Mouse (Mus musculus): Measurements from ENCODE around the gene E2f6. TPM values are rescaled to one million over a fixed set of nuclear protein-coding genes. Genes with fewer than 3 reads are reported as not detected.

The E2f6 gene
- polyA plus RNA-seq, 1 experiment from 2014 or later = 39.3 TPM

- Histone ChIP-seq H3K9me3 (no peaks in the 10 kb centered on the region), H3K27ac (no peak overlapping the region), H3K4me1 (no peaks in the 10 kb centered on the region), H3K9ac (no peak overlapping the region), H3K27me3 (replicated peaks) (no peaks in the 10 kb centered on the region), H3K4me2 (no peak overlapping the region), H3K36me3 (0 out of 2 replicates have a peak, but pooled peaks cover 5% of the 10 kb centered on the region), H3K4me3 (replicated peaks) (no peak overlapping the region)
- WGBS = 65% methylated on average over 4 of the region's 4 CpGs
- ATAC-seq (ENCODE audit: insufficient read depth, low FRiP score, low read depth) = no peak
Observed at GRCm38 (mm10) chr12:16831071-16831470, 20.3 kb downstream of the E2f6 start.

DNA sequence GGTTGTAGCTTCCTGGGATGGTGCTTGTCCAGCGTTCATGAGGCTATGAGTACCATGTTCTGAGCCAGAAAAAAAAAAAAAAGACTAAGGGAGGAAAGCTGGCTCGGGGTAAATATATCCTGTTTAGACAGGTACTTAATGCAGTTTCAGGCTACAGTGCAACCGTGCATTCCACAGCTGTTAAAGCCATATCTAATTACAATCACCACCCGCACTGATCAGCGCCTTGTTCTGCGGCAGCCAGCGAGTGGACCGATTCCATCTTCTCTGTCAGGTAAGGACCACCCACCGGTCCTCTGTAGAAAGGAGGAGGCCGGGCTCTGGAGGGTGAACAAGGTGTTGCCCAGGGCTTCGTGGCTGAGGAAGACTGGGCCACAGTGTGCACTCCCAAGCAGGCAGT is 23.9 kb downstream of the E2f6 start:
- Histone ChIP-seq H3K27me3 (replicated peaks) (no peaks in the 10 kb centered on the region), H3K27ac (no peak overlapping the region), H3K4me1 (no peaks in the 10 kb centered on the region), H3K9me3 (no peaks in the 10 kb centered on the region), H3K4me2 (no peak overlapping the region), H3K4me3 (replicated peaks) (no peak overlapping the region), H3K36me3 (no peaks in the 10 kb centered on the region), H3K9ac (no peak overlapping the region)
- 41% methylated on average over 11 of the region's 11 CpGs for WGBS
- ATAC-seq (ENCODE audit: insufficient read depth, low FRiP score, low read depth) = no peak; the same call in 1 of the 2 replicates

GRCm38 (mm10) chr12:16836188-16836587 is 25.4 kb downstream of the E2f6 start:
- no peak overlapping the region for H3K4me2 ChIP-seq
- H3K4me3 ChIP-seq (replicated peaks) = no peak overlapping the region
- ATAC-seq (ENCODE audit: insufficient read depth, low FRiP score, low read depth) = no peak
- H3K27me3 ChIP-seq (replicated peaks) = no peaks in the 10 kb centered on the region
- no peak overlapping the region for H3K9ac ChIP-seq
- H3K9me3 ChIP-seq = no peaks in the 10 kb centered on the region
- no peaks in the 10 kb centered on the region for H3K4me1 ChIP-seq
- 36% methylated on average over 9 of the region's 9 CpGs for WGBS
- no peak overlapping the region for H3K27ac ChIP-seq
- no peaks in the 10 kb centered on the region for H3K36me3 ChIP-seq

GRCm38 (mm10) chr12:16837766-16838165 is 27.0 kb downstream of the E2f6 start:
- no peaks in the 10 kb centered on the region for H3K9me3 ChIP-seq
- 88% methylated on average over 4 of the region's 4 CpGs for WGBS
- H3K27me3 ChIP-seq (replicated peaks) = no peaks in the 10 kb centered on the region
- no peaks in the 10 kb centered on the region for H3K4me1 ChIP-seq
- H3K36me3 ChIP-seq = no peaks in the 10 kb centered on the region
- H3K4me3 ChIP-seq (replicated peaks) = no peak overlapping the region
- H3K9ac ChIP-seq = no peak overlapping the region
- no peak for ATAC-seq (ENCODE audit: insufficient read depth, low FRiP score, low read depth)
- H3K4me2 ChIP-seq = no peak overlapping the region
- H3K27ac ChIP-seq = no peak overlapping the region

- no peaks in the 10 kb centered on the region for H3K9me3 ChIP-seq
Observed at GRCm38 (mm10) chr12:16840842-16841782, 30.3 kb downstream of the E2f6 start.

DNA sequence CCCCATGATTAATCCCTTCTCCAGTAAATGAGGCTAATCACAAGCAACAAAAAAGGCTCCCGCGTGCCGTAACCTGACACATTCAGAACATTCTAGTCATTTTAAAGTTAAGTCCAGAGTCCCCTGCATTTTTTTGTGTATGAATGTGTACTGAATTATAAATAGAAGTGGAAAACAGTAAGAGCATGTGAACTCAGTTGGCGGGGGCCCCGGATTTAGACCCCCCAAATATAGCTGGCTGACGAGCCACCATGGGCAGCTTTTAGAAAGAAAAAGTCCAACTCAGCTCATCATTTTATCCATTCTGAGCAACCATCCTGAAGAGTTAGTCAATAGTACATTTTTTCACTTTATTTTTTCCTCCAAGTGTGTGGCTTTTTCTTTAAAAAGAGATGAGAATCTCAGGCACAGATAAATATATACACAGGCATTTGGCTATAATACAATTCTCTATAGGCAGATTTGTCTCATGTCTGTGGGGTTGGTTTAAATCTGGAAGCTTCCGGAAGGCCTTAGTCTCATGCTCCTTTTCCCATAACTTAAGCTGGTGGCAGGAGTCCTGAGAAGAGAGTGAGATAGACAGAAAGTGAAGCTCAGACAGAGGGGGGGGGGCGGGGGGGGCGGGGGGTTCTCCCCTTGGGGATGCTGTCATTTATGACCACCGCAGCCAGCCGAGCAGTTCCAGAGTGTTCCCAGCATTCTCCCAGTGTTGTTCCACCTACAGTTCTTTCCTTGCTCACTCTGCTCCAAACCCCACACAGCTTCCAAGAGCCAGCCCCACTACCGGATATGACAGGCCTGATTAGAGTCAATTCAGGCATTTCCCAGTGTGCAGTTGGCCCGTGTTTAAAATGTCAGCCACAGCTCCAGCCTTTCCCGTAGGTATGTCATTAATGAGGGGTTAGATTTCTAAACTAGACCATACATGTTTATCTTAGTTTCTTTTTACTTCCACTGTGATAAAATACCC is 34.1 kb downstream of the E2f6 start:
- 36% methylated on average over 14 of the region's 14 CpGs for WGBS
- H3K9me3 ChIP-seq = no peaks in the 10 kb centered on the region
- H3K4me1 ChIP-seq = 0 out of 2 replicates have a peak, but pooled peaks cover 10% of the 10 kb centered on the region
- no peak overlapping the region for H3K4me2 ChIP-seq
- H3K27ac ChIP-seq = peak overlapping the region; percentile 54; the same call in 1 of the 2 replicates
- no peak overlapping the region for H3K4me3 ChIP-seq (replicated peaks)
- no peak overlapping the region for H3K9ac ChIP-seq
- no peak for ATAC-seq (ENCODE audit: insufficient read depth, low FRiP score, low read depth)
- H3K27me3 ChIP-seq (replicated peaks) = no peaks in the 10 kb centered on the region
- no peaks in the 10 kb centered on the region for H3K36me3 ChIP-seq

More at GRCm38 (mm10) chr12:16840842-16841782, 30.3 kb downstream of the E2f6 start:
- no peak overlapping the region for H3K4me2 ChIP-seq
- WGBS = 40% methylated on average over 8 of the region's 8 CpGs
- peak; percentile 78 for ATAC-seq (ENCODE audit: insufficient read depth, low FRiP score, low read depth)
- H3K9ac ChIP-seq = no peak overlapping the region
- H3K4me3 ChIP-seq (replicated peaks) = no peak overlapping the region
- no peaks in the 10 kb centered on the region for H3K36me3 ChIP-seq
- 0 out of 2 replicates have a peak, but pooled peaks cover 10% of the 10 kb centered on the region for H3K4me1 ChIP-seq
- H3K27ac ChIP-seq = peak overlapping the region; percentile 79; the same call in 1 of the 2 replicates
- H3K27me3 ChIP-seq (replicated peaks) = no peaks in the 10 kb centered on the region

GRCm38 (mm10) chr12:16847204-16847792 is 36.5 kb downstream of the E2f6 start:
- Histone ChIP-seq H3K4me1 (peaks cover 16% of the 10 kb centered on the region; the same call in 1 of the 2 replicates), H3K4me2 (no peak overlapping the region), H3K4me3 (replicated peaks) (no peak overlapping the region), H3K27ac (no peak overlapping the region), H3K9ac (no peak overlapping the region), H3K27me3 (replicated peaks) (no peaks in the 10 kb centered on the region), H3K36me3 (no peaks in the 10 kb centered on the region), H3K9me3 (no peaks in the 10 kb centered on the region)
- ATAC-seq (ENCODE audit: insufficient read depth, low FRiP score, low read depth) = no peak
- WGBS = 72% methylated on average over 4 of the region's 4 CpGs

DNA sequence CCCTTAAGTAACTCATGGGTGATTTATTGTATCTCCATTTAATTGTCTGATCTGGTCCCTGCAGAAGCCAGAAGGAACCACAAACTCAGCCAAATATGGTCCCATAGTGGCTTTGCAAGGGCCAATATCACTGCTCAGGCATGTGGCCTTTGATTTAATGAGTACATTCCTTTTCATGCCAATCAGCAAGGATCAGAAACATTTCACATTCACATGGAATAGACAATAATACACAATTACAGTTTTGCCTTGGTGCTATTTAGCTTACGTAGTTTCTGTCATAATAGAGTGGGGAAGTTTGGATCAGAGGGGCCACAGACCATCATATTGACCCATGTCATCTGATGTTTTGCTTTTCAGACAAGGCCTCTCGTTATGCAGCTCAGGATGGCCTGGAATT is 37.7 kb downstream of the E2f6 start:
- Histone ChIP-seq H3K9me3 (no peaks in the 10 kb centered on the region), H3K4me3 (replicated peaks) (no peak overlapping the region), H3K27me3 (replicated peaks) (no peaks in the 10 kb centered on the region), H3K27ac (no peak overlapping the region), H3K4me2 (no peak overlapping the region), H3K4me1 (peaks cover 16% of the 10 kb centered on the region; the same call in 1 of the 2 replicates), H3K9ac (no peak overlapping the region), H3K36me3 (no peaks in the 10 kb centered on the region)
- 71% methylated on average over 2 of the region's 2 CpGs for WGBS
- no peak for ATAC-seq (ENCODE audit: insufficient read depth, low FRiP score, low read depth)

DNA sequence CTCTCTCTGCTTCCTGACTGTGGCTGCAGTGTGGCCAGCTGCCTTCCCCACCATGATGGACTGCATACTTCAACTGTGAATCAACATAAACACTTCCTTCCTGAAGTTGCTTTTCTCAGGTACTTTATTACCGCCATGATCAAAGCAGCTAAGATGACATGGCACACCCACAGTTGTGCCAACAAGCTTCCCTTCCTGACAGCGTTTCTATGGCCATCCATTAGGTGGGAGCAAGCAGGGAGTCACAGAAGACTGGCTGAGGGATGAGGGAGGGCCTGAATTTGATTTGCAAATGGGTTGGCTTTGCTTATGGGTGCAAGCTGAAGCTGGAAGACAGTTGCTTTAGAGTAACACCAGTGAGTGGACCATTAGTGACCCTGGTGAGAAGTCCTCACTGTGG is 39.1 kb downstream of the E2f6 start:
- Histone ChIP-seq H3K4me2 (no peak overlapping the region), H3K36me3 (no peaks in the 10 kb centered on the region), H3K9ac (no peak overlapping the region), H3K27me3 (replicated peaks) (no peaks in the 10 kb centered on the region), H3K27ac (no peak overlapping the region), H3K4me1 (peaks cover 12% of the 10 kb centered on the region; the same call in 1 of the 2 replicates), H3K9me3 (no peaks in the 10 kb centered on the region), H3K4me3 (replicated peaks) (no peak overlapping the region)
- ATAC-seq (ENCODE audit: insufficient read depth, low FRiP score, low read depth) = no peak
- 31% methylated on average over 2 of the region's 2 CpGs for WGBS

DNA sequence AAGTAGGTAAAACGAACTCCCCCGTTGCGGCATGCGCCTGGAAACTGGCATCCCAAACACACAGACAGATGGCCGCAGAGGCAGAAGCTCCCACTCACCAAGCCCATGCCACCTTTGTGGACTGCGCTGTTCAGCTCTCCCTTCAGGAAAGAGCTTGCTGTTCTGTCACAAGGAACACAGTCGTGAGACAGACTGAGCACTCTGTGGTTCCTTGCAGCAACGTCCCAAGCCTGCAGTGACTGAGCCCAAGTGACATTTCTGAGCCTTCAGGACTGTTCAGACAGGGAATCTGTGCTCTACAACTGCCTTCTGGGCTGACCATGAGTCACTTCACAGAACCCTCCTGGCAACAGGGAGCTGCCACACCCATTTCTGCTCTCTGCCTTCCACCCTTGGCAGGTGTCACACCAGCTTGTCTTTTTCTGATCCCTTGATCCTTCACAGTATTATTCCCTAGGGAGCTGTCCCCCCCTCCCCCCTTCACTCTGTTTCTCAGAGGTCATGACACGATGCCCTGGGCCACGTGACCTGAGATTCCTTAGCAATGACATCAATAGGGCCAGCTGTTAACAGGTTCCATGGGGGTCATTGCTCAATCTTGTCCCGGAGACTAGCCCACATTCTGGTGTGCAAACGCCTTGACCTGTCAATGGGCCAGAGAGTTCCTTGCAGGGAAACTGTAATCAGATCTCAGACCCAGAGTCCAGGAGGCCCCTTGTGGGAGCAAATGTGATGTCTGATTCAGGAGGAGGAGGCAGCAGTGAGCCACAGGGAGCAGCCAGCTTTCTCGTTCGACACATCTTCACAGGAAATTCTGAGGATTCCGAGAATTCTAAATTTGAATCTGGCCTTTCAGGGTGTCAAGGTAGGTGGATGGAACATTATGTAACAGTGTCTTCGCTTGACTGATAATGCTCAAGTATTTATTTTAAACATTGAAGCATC is 39.9 kb downstream of the E2f6 start:
- Histone ChIP-seq H3K9ac (no peak overlapping the region), H3K36me3 (no peaks in the 10 kb centered on the region), H3K4me3 (replicated peaks) (no peak overlapping the region), H3K4me2 (no peak overlapping the region), H3K27ac (no peak overlapping the region), H3K9me3 (no peaks in the 10 kb centered on the region), H3K4me1 (peaks cover 9% of the 10 kb centered on the region; the same call in 1 of the 2 replicates), H3K27me3 (replicated peaks) (no peaks in the 10 kb centered on the region)
- ATAC-seq (ENCODE audit: insufficient read depth, low FRiP score, low read depth) = peak; percentile 57; the same call in 1 of the 2 replicates
- WGBS = 41% methylated on average over 16 of the region's 16 CpGs

Data from stomach, embryonic 15.5 days (tissue).